Mouse (Mus musculus): ENCODE data around the gene Papolg. TPM values are rescaled to one million over a fixed set of nuclear protein-coding genes. Genes with fewer than 3 reads are reported as not detected.
"Not testable (repeated sequence)": the region's sequence is repeated elsewhere in the genome, so short reads cannot be mapped to it uniquely, and the experiment has no call there.

The Papolg gene
- 3.8 and 5.3 TPM in 2 replicates for polyA plus RNA-seq (2012; ENCODE audit: insufficient read depth, insufficient read length, missing spikeins)

GRCm38 (mm10) chr11:23895060-23895426, at the start of gene Papolg:
Gene Papolg, minus strand, starts transcription at chr11:23895253.
- H3K27ac ChIP-seq (replicated peaks; ENCODE audit: low read depth, low read length), result peak within 1 kb of the TSS; percentile 87
- peaks cover 4% of the 10 kb centered on the region for H3K4me1 ChIP-seq (ENCODE audit: control insufficient read depth, insufficient read depth, insufficient read length, low read length)
- peak within 1 kb of the TSS; percentile 98 for H3K4me3 ChIP-seq (ENCODE audit: insufficient read depth, low read depth, low read length)

GRCm38 (mm10) chr11:23928146-23928545, 33.1 kb upstream of the Papolg start:
- H3K4me3 ChIP-seq (ENCODE audit: insufficient read depth, low read depth, low read length); H3K4me1 ChIP-seq (ENCODE audit: control insufficient read depth, insufficient read depth, insufficient read length, low read length); H3K27ac ChIP-seq (replicated peaks; ENCODE audit: low read depth, low read length): not testable (repeated sequence)

- Histone ChIP-seq H3K27ac (replicated peaks; ENCODE audit: low read depth, low read length) (no peak overlapping the region), H3K4me3 (ENCODE audit: insufficient read depth, low read depth, low read length) (no peak overlapping the region), H3K4me1 (ENCODE audit: control insufficient read depth, insufficient read depth, insufficient read length, low read length) (no peaks in the 10 kb centered on the region)
These were observed 32.6 kb upstream of the Papolg start for GRCm38 (mm10) chr11:23927643-23928042.

- H3K27ac ChIP-seq (replicated peaks; ENCODE audit: low read depth, low read length); H3K4me3 ChIP-seq (ENCODE audit: insufficient read depth, low read depth, low read length); H3K4me1 ChIP-seq (ENCODE audit: control insufficient read depth, insufficient read depth, insufficient read length, low read length): not testable (repeated sequence)
These were observed 18.8 kb upstream of the Papolg start for GRCm38 (mm10) chr11:23913824-23914223.

GRCm38 (mm10) chr11:23903909-23904308, 8.9 kb upstream of the Papolg start:
- Histone ChIP-seq H3K4me3 (ENCODE audit: insufficient read depth, low read depth, low read length) (no peak overlapping the region), H3K27ac (replicated peaks; ENCODE audit: low read depth, low read length) (no peak overlapping the region), H3K4me1 (ENCODE audit: control insufficient read depth, insufficient read depth, insufficient read length, low read length) (no peaks in the 10 kb centered on the region)

- H3K4me3 ChIP-seq (ENCODE audit: insufficient read depth, low read depth, low read length), result peak overlapping the region; percentile 98
- H3K27ac ChIP-seq (replicated peaks; ENCODE audit: low read depth, low read length), result peak overlapping the region; percentile 87
- peaks cover 4% of the 10 kb centered on the region for H3K4me1 ChIP-seq (ENCODE audit: control insufficient read depth, insufficient read depth, insufficient read length, low read length)
These were observed 653 bp downstream of the Papolg start for GRCm38 (mm10) chr11:23894141-23895059.

- H3K27ac ChIP-seq (replicated peaks; ENCODE audit: low read depth, low read length), result no peak overlapping the region
- H3K4me3 ChIP-seq (ENCODE audit: insufficient read depth, low read depth, low read length), result no peak overlapping the region
- peaks cover 4% of the 10 kb centered on the region for H3K4me1 ChIP-seq (ENCODE audit: control insufficient read depth, insufficient read depth, insufficient read length, low read length)
These were observed 1.5 kb downstream of the Papolg start for GRCm38 (mm10) chr11:23893556-23893955.

- Histone ChIP-seq H3K4me1 (ENCODE audit: control insufficient read depth, insufficient read depth, insufficient read length, low read length) (no peaks in the 10 kb centered on the region), H3K27ac (replicated peaks; ENCODE audit: low read depth, low read length) (no peak overlapping the region), H3K4me3 (ENCODE audit: insufficient read depth, low read depth, low read length) (no peak overlapping the region)
These were observed 30.7 kb downstream of the Papolg start for GRCm38 (mm10) chr11:23864326-23864725.

GRCm38 (mm10) chr11:23856723-23857112, 38.3 kb downstream of the Papolg start:
- H3K27ac ChIP-seq (replicated peaks; ENCODE audit: low read depth, low read length), result no peak overlapping the region
- no peak overlapping the region for H3K4me3 ChIP-seq (ENCODE audit: insufficient read depth, low read depth, low read length)
- peaks cover 3% of the 10 kb centered on the region; the same call in 1 of the 2 replicates for H3K4me1 ChIP-seq (ENCODE audit: control insufficient read depth, insufficient read depth, insufficient read length, low read length)

- Histone ChIP-seq H3K27ac (replicated peaks; ENCODE audit: low read depth, low read length) (no peak overlapping the region), H3K4me3 (ENCODE audit: insufficient read depth, low read depth, low read length) (no peak overlapping the region), H3K4me1 (ENCODE audit: control insufficient read depth, insufficient read depth, insufficient read length, low read length) (peaks cover 3% of the 10 kb centered on the region; the same call in 1 of the 2 replicates)
These were observed 38.9 kb downstream of the Papolg start for GRCm38 (mm10) chr11:23856054-23856722.

GRCm38 (mm10) chr11:23855182-23855802, 39.8 kb downstream of the Papolg start:
- H3K4me3 ChIP-seq (ENCODE audit: insufficient read depth, low read depth, low read length), result no peak overlapping the region
- H3K27ac ChIP-seq (replicated peaks; ENCODE audit: low read depth, low read length), result no peak overlapping the region
- H3K4me1 ChIP-seq (ENCODE audit: control insufficient read depth, insufficient read depth, insufficient read length, low read length), result peaks cover 3% of the 10 kb centered on the region; the same call in 1 of the 2 replicates

GRCm38 (mm10) chr11:23853306-23853705, 41.7 kb downstream of the Papolg start:
- H3K27ac ChIP-seq (replicated peaks; ENCODE audit: low read depth, low read length), result no peak overlapping the region
- H3K4me3 ChIP-seq (ENCODE audit: insufficient read depth, low read depth, low read length), result no peak overlapping the region
- H3K4me1 ChIP-seq (ENCODE audit: control insufficient read depth, insufficient read depth, insufficient read length, low read length), result peaks cover 3% of the 10 kb centered on the region; the same call in 1 of the 2 replicates

- H3K4me1 ChIP-seq (ENCODE audit: control insufficient read depth, insufficient read depth, insufficient read length, low read length), result no peaks in the 10 kb centered on the region
- H3K27ac ChIP-seq (replicated peaks; ENCODE audit: low read depth, low read length), result no peak overlapping the region
- no peak overlapping the region for H3K4me3 ChIP-seq (ENCODE audit: insufficient read depth, low read depth, low read length)
These were observed 48.8 kb downstream of the Papolg start for GRCm38 (mm10) chr11:23846016-23846815.

- no peak overlapping the region for H3K4me3 ChIP-seq (ENCODE audit: insufficient read depth, low read depth, low read length)
- no peaks in the 10 kb centered on the region for H3K4me1 ChIP-seq (ENCODE audit: control insufficient read depth, insufficient read depth, insufficient read length, low read length)
- peak overlapping the region; percentile 52 for H3K27ac ChIP-seq (replicated peaks; ENCODE audit: low read depth, low read length)
These were observed 71.8 kb downstream of the Papolg start for GRCm38 (mm10) chr11:23823244-23823643.

Data from brown adipose tissue, adult 24 weeks (tissue).